Mouse (Mus musculus) limb, embryonic 14.5 days (tissue): ENCODE measurements at regions not wholly inside any gene's neighbourhood (a gene's known extent, or its start where the extent isn't known, plus 50 kb on each side); places are given as distances from the start of the nearest gene placed in this dataset.
A peak's percentile ranks its signal among the peaks of the same experiment; 100 is the strongest.

Experiments
- ATAC-seq: fragments of 200-750 bp; cut with Nextera tagmentation; 2 replicates; pipeline ENCODE4 v1.8.0; 2017; ENCODE audit warnings: low read depth, moderate number of reproducible peaks, moderate TSS enrichment; ENCODE audit not compliant: low FRiP score
- DNase-seq: peaks from one replicate; pipeline ENCODE4 v3.0.0-alpha.2; 2015; ENCODE audit warnings: low spot score
- H3K27ac ChIP-seq: fragments of 300-500 bp; sonication (generic); replicated peaks from 2 replicates; pipeline ENCODE4 v1.5.1; 2014; ENCODE audit warnings: low read depth, mild to moderate bottlenecking, low read length, moderate library complexity, mixed read lengths
- H3K27me3 ChIP-seq: fragments of 300-500 bp; sonication (generic); 2 replicates; pipeline ENCODE4 v1.6.1; 2014; ENCODE audit warnings: low read length, mixed read lengths; ENCODE audit not compliant: control insufficient read depth, insufficient read depth
- H3K36me3 ChIP-seq: fragments of 300-500 bp; sonication (generic); 2 replicates; pipeline ENCODE4 v1.6.1; 2014; ENCODE audit warnings: mild to moderate bottlenecking, low read length, moderate library complexity, mixed read lengths; ENCODE audit not compliant: control insufficient read depth, insufficient read depth
- H3K4me1 ChIP-seq: fragments of 300-500 bp; sonication (generic); 2 replicates; pipeline ENCODE4 v1.6.1; 2014; ENCODE audit warnings: antibody characterized with exemption, low read length, mixed read lengths; ENCODE audit not compliant: control insufficient read depth, insufficient read depth
- H3K4me2 ChIP-seq: fragments of 300-500 bp; sonication (generic); replicated peaks from 2 replicates; pipeline ENCODE4 v1.6.1; 2014; ENCODE audit warnings: low read depth, mild to moderate bottlenecking, low read length, moderate library complexity; ENCODE audit not compliant: severe bottlenecking
- H3K4me3 ChIP-seq: fragments of 300-500 bp; sonication (generic); replicated peaks from 2 replicates; pipeline ENCODE4 v1.5.1; 2014; ENCODE audit warnings: low read length
- H3K9ac ChIP-seq: fragments of 300-500 bp; sonication (generic); 2 replicates; pipeline ENCODE4 v1.6.1; 2014; ENCODE audit warnings: mild to moderate bottlenecking, low read depth, low read length, moderate library complexity; ENCODE audit not compliant: severe bottlenecking
- H3K9me3 ChIP-seq: fragments of 300-500 bp; sonication (generic); 2 replicates; pipeline ENCODE4 v1.6.1; 2016; ENCODE audit warnings: low read length; ENCODE audit not compliant: control insufficient read depth
- POLR2A ChIP-seq: fragments of 200-500 bp; IDR thresholded peaks from 2 replicates; pipeline ENCODE4 v1.8.0; 2012; ENCODE audit warnings: inconsistent platforms, mild to moderate bottlenecking, moderate library complexity, borderline replicate concordance; ENCODE audit not compliant: insufficient read depth, insufficient read length; ENCODE audit errors: extremely low read depth
- WGBS: fragments of 180-500 bp; shearing (Covaris S2); extraction: QIAGEN DNeasy Blood & Tissue Kit; methylation state at CpG from one replicate; pipeline ENCODE4 v1.1.7; 2014; 5-methylcytosine and 5-hydroxymethylcytosine counted together

GRCm38 (mm10) chr1:155025862-155026478 is 73.5 kb downstream of the Ier5 start:
- no peak overlapping the region for H3K4me2 ChIP-seq
- H3K36me3 ChIP-seq = no peaks in the 10 kb centered on the region
- H3K9ac ChIP-seq = no peak overlapping the region
- no peak overlapping the region for H3K4me3 ChIP-seq
- DNase-seq (peak; percentile 88), ATAC-seq (peak; percentile 73)
- H3K27ac ChIP-seq = no peak overlapping the region
- TF ChIP-seq POLR2A = no peak
- H3K9me3 ChIP-seq = no peaks in the 10 kb centered on the region
- H3K27me3 ChIP-seq = no peaks in the 10 kb centered on the region
- H3K4me1 ChIP-seq = 0 out of 2 replicates have a peak, but pooled peaks cover 4% of the 10 kb centered on the region
- WGBS = 3% methylated on average over 5 of the region's 5 CpGs

- H3K27me3 ChIP-seq = no peaks in the 10 kb centered on the region
- H3K36me3 ChIP-seq = no peaks in the 10 kb centered on the region
- TF ChIP-seq POLR2A = no peak
- H3K4me2 ChIP-seq = no peak overlapping the region
- DNase-seq = no peak
- no peak overlapping the region for H3K4me3 ChIP-seq
- no peak overlapping the region for H3K9ac ChIP-seq
- 67% methylated on average over 11 of the region's 11 CpGs for WGBS
- H3K4me1 ChIP-seq = no peaks in the 10 kb centered on the region
- ATAC-seq = no peak
- H3K9me3 ChIP-seq = no peaks in the 10 kb centered on the region
- H3K27ac ChIP-seq = no peak overlapping the region
Measured at GRCm38 (mm10) chr1:155023324-155023723, 76.1 kb downstream of the Ier5 start.

- no peak overlapping the region for H3K9ac ChIP-seq
- 98% methylated on average over 3 of the region's 3 CpGs for WGBS
- TF ChIP-seq POLR2A = no peak
- no peaks in the 10 kb centered on the region for H3K36me3 ChIP-seq
- H3K4me1 ChIP-seq = no peaks in the 10 kb centered on the region
- ATAC-seq (no peak), DNase-seq (no peak)
- no peaks in the 10 kb centered on the region for H3K9me3 ChIP-seq
- no peak overlapping the region for H3K4me3 ChIP-seq
- no peak overlapping the region for H3K27ac ChIP-seq
- no peaks in the 10 kb centered on the region for H3K27me3 ChIP-seq
- no peak overlapping the region for H3K4me2 ChIP-seq
Measured at GRCm38 (mm10) chr1:155015669-155016068, 83.8 kb downstream of the Ier5 start.

- WGBS = 90% methylated on average over 3 of the region's 3 CpGs
- H3K36me3 ChIP-seq = no peaks in the 10 kb centered on the region
- no peaks in the 10 kb centered on the region for H3K4me1 ChIP-seq
- DNase-seq (no peak), ATAC-seq (no peak)
- no peak overlapping the region for H3K4me3 ChIP-seq
- TF ChIP-seq POLR2A = no peak
- no peak overlapping the region for H3K27ac ChIP-seq
- no peaks in the 10 kb centered on the region for H3K9me3 ChIP-seq
- H3K9ac ChIP-seq = no peak overlapping the region
- no peak overlapping the region for H3K4me2 ChIP-seq
- no peaks in the 10 kb centered on the region for H3K27me3 ChIP-seq
Measured at GRCm38 (mm10) chr1:155014944-155015343, 84.5 kb downstream of the Ier5 start.

DNA sequence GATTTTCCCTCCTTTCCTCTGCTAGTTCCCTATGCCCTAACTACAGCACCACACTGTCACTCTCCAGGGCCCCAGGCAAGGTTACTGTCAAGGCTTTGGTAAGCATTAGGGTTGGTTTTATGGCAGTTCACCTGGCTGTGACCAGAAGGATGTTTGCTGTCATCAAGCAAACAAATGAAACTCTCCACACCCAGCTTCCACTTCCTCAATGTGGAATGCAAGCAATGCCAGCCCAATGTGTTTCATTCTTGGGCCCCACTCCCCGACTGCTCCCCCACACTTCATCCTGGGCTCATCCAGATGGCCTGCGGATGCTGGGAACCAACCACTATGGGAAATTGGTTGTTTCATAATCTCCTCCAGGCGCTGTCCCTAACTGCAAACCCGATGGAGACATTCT is 85.7 kb downstream of the Ier5 start:
- TF ChIP-seq POLR2A = no peak
- no peak overlapping the region for H3K9ac ChIP-seq
- ATAC-seq (no peak), DNase-seq (no peak)
- no peaks in the 10 kb centered on the region for H3K27me3 ChIP-seq
- no peaks in the 10 kb centered on the region for H3K4me1 ChIP-seq
- H3K4me3 ChIP-seq = no peak overlapping the region
- no peak overlapping the region for H3K4me2 ChIP-seq
- H3K9me3 ChIP-seq = no peaks in the 10 kb centered on the region
- H3K36me3 ChIP-seq = no peaks in the 10 kb centered on the region
- H3K27ac ChIP-seq = no peak overlapping the region
- 36% methylated on average over 4 of the region's 4 CpGs for WGBS

DNA sequence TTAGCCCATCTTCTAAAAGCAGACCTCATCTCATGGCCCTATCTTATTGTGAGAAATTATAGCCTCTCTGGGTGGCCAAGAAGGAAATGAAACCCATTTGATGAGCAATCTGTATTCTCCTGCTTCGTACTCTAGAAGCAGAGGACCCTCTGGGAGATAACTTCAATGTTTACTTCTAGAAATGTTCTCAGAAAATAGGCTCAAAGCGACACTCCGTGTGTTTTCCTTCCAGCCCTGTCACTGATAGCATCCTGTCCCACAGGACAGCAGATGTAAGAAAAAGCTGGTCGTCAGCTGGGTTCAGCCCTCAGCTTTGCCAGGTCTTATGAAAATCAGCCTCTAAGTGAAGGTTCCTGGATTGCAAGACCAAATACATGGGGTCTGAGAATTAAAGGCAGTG is 86.1 kb downstream of the Ier5 start:
- Histone ChIP-seq H3K27ac (no peak overlapping the region), H3K27me3 (no peaks in the 10 kb centered on the region), H3K9me3 (no peaks in the 10 kb centered on the region), H3K4me3 (no peak overlapping the region), H3K4me1 (no peaks in the 10 kb centered on the region), H3K36me3 (no peaks in the 10 kb centered on the region), H3K4me2 (no peak overlapping the region), H3K9ac (no peak overlapping the region)
- ATAC-seq = no peak
- WGBS = 62% methylated on average over 4 of the region's 4 CpGs
- no peak for DNase-seq
- no peak for TF ChIP-seq POLR2A
